Mouse (Mus musculus) heart, adult 8-10 months (tissue): ENCODE results near the gene Gadd45b. TPM values are rescaled to one million over a fixed set of nuclear protein-coding genes. Genes with fewer than 3 reads are reported as not detected.

ENCODE experiments used
- total RNA-seq, 4 experiments: library from RNA; stranded (reverse); gene quantifications; 2 replicates each; pipeline ENCODE4 v1.2.4; 2022

Gene Gadd45b
- total RNA-seq, 4 experiments from 2014 or later: 5.0 to 18.1 (median 12.0) TPM

Other genes starting within 250 kb of the Gadd45b start
- 1 to 10 TPM; 3.8 to 6.0 (median 5.4) TPM for gene Mob3a, start 228.1 kb upstream of the Gadd45b start, total RNA-seq
- gene Izumo4, start 227.9 kb upstream of the Gadd45b start, total RNA-seq: 1 to 10 TPM; 2.2 to 5.3 (median 3.6) TPM
- 10 to 100 TPM; 41.2 to 44.5 (median 43.4) TPM for gene Ap3d1, start 187.8 kb upstream of the Gadd45b start, total RNA-seq
- 10 to 100 TPM; 13.3 to 24.1 (median 19.8) TPM for gene Dot1l, start 174.9 kb upstream of the Gadd45b start, total RNA-seq
- 10 to 100 TPM; 25.0 to 33.0 (median 31.5) TPM for gene Sf3a2, start 131.9 kb upstream of the Gadd45b start, total RNA-seq
- 10 to 100 TPM; 29.8 to 37.4 (median 32.7) TPM for gene Plekhj1, start 131.4 kb upstream of the Gadd45b start, total RNA-seq
- gene Amh, start 124.8 kb upstream of the Gadd45b start, total RNA-seq: under 1 TPM; 0.14 to 0.50 (median 0.20) TPM
- gene Jsrp1, start 116.6 kb upstream of the Gadd45b start, total RNA-seq: 1 to 10 TPM in 1 of 4 experiments, under 1 TPM in 3; 0.47 to 1.6 (median 0.75) TPM
- 1,000 to 10,000 TPM in 2 of 4 experiments, 100 to 1,000 TPM in 2; 848 to 1,083 (median 963) TPM for gene Oaz1, start 103.4 kb upstream of the Gadd45b start, total RNA-seq
- 10 to 100 TPM in 3 of 4 experiments, 1 to 10 TPM in 1; 7.8 to 14.0 (median 12.6) TPM for gene Lingo3, start 86.0 kb upstream of the Gadd45b start, total RNA-seq
- 10 to 100 TPM; 23.3 to 32.5 (median 25.0) TPM for gene Lsm7, start 74.9 kb upstream of the Gadd45b start, total RNA-seq
- 10 to 100 TPM; 11.1 to 15.9 (median 14.4) TPM for gene Sppl2b, start 74.8 kb upstream of the Gadd45b start, total RNA-seq
- not detected for gene Tmprss9, start 58.2 kb upstream of the Gadd45b start, total RNA-seq
- gene Timm13, start 29.1 kb upstream of the Gadd45b start, total RNA-seq: 100 to 1,000 TPM; 117 to 135 (median 123) TPM
- gene Lmnb2, start 11.8 kb upstream of the Gadd45b start, total RNA-seq: 1 to 10 TPM; 3.5 to 6.3 (median 4.8) TPM
- gene Gng7, start 84.9 kb downstream of the Gadd45b start, total RNA-seq: 1 to 10 TPM; 1.0 to 1.7 (median 1.5) TPM
- under 1 TPM in 1 of 4 experiments, not detected in 3; 0.44 TPM for gene Diras1, start 95.6 kb downstream of the Gadd45b start, total RNA-seq
- 10 to 100 TPM; 12.1 to 14.1 (median 12.7) TPM for gene Slc39a3, start 107.4 kb downstream of the Gadd45b start, total RNA-seq
- gene Sgta, start 130.1 kb downstream of the Gadd45b start, total RNA-seq: 100 to 1,000 TPM in 2 of 4 experiments, 10 to 100 TPM in 2; 92.0 to 102 (median 99.4) TPM
- 10 to 100 TPM; 12.3 to 14.9 (median 13.2) TPM for gene Thop1, start 140.0 kb downstream of the Gadd45b start, total RNA-seq
- gene Creb3l3, start 168.8 kb downstream of the Gadd45b start, total RNA-seq: under 1 TPM in 3 of 4 experiments, not detected in 1; 0.14 to 0.53 (median 0.27) TPM
- gene Map2k2, start 175.8 kb downstream of the Gadd45b start, total RNA-seq: 100 to 1,000 TPM; 110 to 137 (median 130) TPM
- 10 to 100 TPM; 39.4 to 41.9 (median 40.7) TPM for gene Zbtb7a, start 205.1 kb downstream of the Gadd45b start, total RNA-seq
- gene Pias4, start 237.8 kb downstream of the Gadd45b start, total RNA-seq: 10 to 100 TPM; 16.8 to 18.6 (median 17.0) TPM
- gene Eef2, start 246.6 kb downstream of the Gadd45b start, total RNA-seq: 1,000 to 10,000 TPM; 1,076 to 1,267 (median 1,170) TPM